Mouse (Mus musculus): ENCODE measurements around the gene Gm36028.

The Gm36028 gene

GRCm38 (mm10) chr16:37860213-37860612 lies 733 bp downstream of the Gm36028 start:
- DNase-seq (ENCODE audit: low spot score in 2 of 2), result no peak

- no peak for DNase-seq (ENCODE audit: low spot score in 2 of 2)
Measured at GRCm38 (mm10) chr16:37857495-37857894, 3.5 kb downstream of the Gm36028 start.

GRCm38 (mm10) chr16:37856327-37856726 lies 4.6 kb downstream of the Gm36028 start:
- DNase-seq (ENCODE audit: low spot score in 2 of 2), result no peak

- DNase-seq (ENCODE audit: low spot score in 2 of 2), result no peak
Measured at GRCm38 (mm10) chr16:37855583-37855982, 5.4 kb downstream of the Gm36028 start.

- DNase-seq (ENCODE audit: low spot score in 2 of 2), result no peak
Measured at GRCm38 (mm10) chr16:37854593-37854992, 6.4 kb downstream of the Gm36028 start.

GRCm38 (mm10) chr16:37854054-37854453 lies 6.9 kb downstream of the Gm36028 start:
- DNase-seq (ENCODE audit: low spot score in 2 of 2), result no peak

- DNase-seq (ENCODE audit: low spot score in 2 of 2), result no peak
Measured at GRCm38 (mm10) chr16:37853279-37853678, 7.7 kb downstream of the Gm36028 start.

- DNase-seq (ENCODE audit: low spot score in 2 of 2), result no peak
Measured at GRCm38 (mm10) chr16:37851366-37851765, 9.6 kb downstream of the Gm36028 start.

GRCm38 (mm10) chr16:37847081-37847480 lies 13.9 kb downstream of the Gm36028 start:
- no peak for DNase-seq (ENCODE audit: low spot score in 2 of 2)

GRCm38 (mm10) chr16:37845202-37845925 lies 15.6 kb downstream of the Gm36028 start:
- DNase-seq (ENCODE audit: low spot score in 2 of 2), result no peak

- no peak for DNase-seq (ENCODE audit: low spot score in 2 of 2)
Measured at GRCm38 (mm10) chr16:37843740-37844139, 17.2 kb downstream of the Gm36028 start.

GRCm38 (mm10) chr16:37842439-37842838 lies 18.5 kb downstream of the Gm36028 start:
- DNase-seq (ENCODE audit: low spot score in 2 of 2), result no peak

- DNase-seq (ENCODE audit: low spot score in 2 of 2), result no peak
Measured at GRCm38 (mm10) chr16:37837571-37837970, 23.4 kb downstream of the Gm36028 start.

- no peak for DNase-seq (ENCODE audit: low spot score in 2 of 2)
Measured at GRCm38 (mm10) chr16:37831041-37831440, 29.9 kb downstream of the Gm36028 start.

- DNase-seq (ENCODE audit: low spot score in 2 of 2), result no peak
Measured at GRCm38 (mm10) chr16:37826286-37826685, 34.7 kb downstream of the Gm36028 start.

- no peak for DNase-seq (ENCODE audit: low spot score in 2 of 2)
Measured at GRCm38 (mm10) chr16:37824778-37825505, 36.0 kb downstream of the Gm36028 start.

- DNase-seq (ENCODE audit: low spot score in 2 of 2), result no peak
Measured at GRCm38 (mm10) chr16:37823949-37824348, 37.0 kb downstream of the Gm36028 start.

GRCm38 (mm10) chr16:37817986-37818385 lies 43.0 kb downstream of the Gm36028 start:
- no peak for DNase-seq (ENCODE audit: low spot score in 2 of 2)

GRCm38 (mm10) chr16:37814383-37814971 lies 46.5 kb downstream of the Gm36028 start:
- DNase-seq (ENCODE audit: low spot score in 2 of 2), result peak; percentile 66 to 67

- no peak for DNase-seq (ENCODE audit: low spot score in 2 of 2)
Measured at GRCm38 (mm10) chr16:37813691-37814382, 47.1 kb downstream of the Gm36028 start.

- no peak for DNase-seq (ENCODE audit: low spot score in 2 of 2)
Measured at GRCm38 (mm10) chr16:37812474-37812886, 48.5 kb downstream of the Gm36028 start.

GRCm38 (mm10) chr16:37811874-37812273 lies 49.1 kb downstream of the Gm36028 start:
- no peak for DNase-seq (ENCODE audit: low spot score in 2 of 2)

All from urinary bladder, postnatal 4 days (tissue).